Mouse (Mus musculus): ENCODE results near the gene Vmn2r4. TPM values are rescaled to one million over a fixed set of nuclear protein-coding genes. Genes with fewer than 3 reads are reported as not detected.

Gene Vmn2r4
- not detected for polyA plus RNA-seq (2014; fragmentation: Illumina TruSeq; extraction: RNeasy Lipid Tissue Mini Kit (QIAGEN cat#74804); ENCODE audit: low read depth, low replicate concordance)

DNA sequence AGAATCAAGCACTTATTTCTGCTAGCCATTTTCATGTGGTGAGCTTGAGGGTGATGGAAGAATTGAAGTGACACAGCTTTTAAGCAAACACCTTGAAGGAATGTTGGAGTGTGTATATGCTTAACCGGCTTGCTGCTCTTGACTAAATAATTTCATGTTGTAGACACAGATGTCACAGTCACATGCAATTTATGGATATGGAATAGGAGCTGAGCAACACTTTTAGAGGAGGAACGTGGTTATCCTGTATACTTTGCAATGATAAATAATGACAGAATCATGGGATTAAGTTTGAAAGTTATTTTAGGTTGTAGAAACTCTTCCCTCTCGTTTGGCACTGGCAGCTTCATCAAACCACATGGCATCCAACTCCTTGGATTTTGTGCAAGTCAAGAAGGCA, at the start of gene Vmn2r4:
Vmn2r4 (minus strand) TSS at position 101 of the 400 bp plus-strand sequence.

Other genes with a start within 250 kb of the Vmn2r4 start
- gene Vmn2r3, start 125.7 kb downstream of the Vmn2r4 start, polyA plus RNA-seq (2014; fragmentation: Illumina TruSeq; extraction: RNeasy Lipid Tissue Mini Kit (QIAGEN cat#74804); ENCODE audit: low read depth, low replicate concordance): not detected
- gene Vmn2r5, start 94.5 kb upstream of the Vmn2r4 start, polyA plus RNA-seq (2014; fragmentation: Illumina TruSeq; extraction: RNeasy Lipid Tissue Mini Kit (QIAGEN cat#74804); ENCODE audit: low read depth, low replicate concordance): not detected
- not detected for gene Vmn2r6, start 150.5 kb upstream of the Vmn2r4 start, polyA plus RNA-seq (2014; fragmentation: Illumina TruSeq; extraction: RNeasy Lipid Tissue Mini Kit (QIAGEN cat#74804); ENCODE audit: low read depth, low replicate concordance)